25 mouse cellular contexts compared by ENCODE assay signal in the genomic region with DNA sequence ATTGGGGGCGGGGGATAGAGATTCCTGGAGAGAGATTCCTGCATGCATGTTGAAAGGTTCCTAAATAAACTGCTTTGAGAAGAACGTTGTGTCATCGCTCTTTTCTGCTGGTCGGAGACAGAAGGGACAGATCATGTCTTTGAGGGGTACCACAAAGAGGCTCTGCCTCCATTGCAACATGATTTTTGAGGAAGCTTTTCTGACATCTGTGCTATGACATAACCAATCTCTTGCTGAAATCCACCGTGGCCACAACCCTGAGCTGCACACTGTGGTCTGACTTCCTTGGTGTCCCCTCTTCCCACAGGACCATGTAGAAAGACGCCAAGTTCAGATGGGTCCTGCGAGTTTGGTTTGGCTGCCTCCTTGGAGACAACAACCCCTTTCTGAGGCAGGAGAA. TPM values are rescaled to one million over a fixed set of nuclear protein-coding genes. Genes with fewer than 3 reads are reported as not detected.
DNase-seq lines count a peak whose midpoint lies in the region; ATAC-seq and TF ChIP-seq lines count a peak whose summit lies in the region.
"Had no signal": no experiment of that assay in that cellular context is flagged by ENCODE, and none has a peak within 500 bp of the region (broad histone marks: within the 10 kb centered on the region; RNA-seq: fewer than 3 reads in every experiment).

No protein-coding gene starts in this region.

- H3K27me3 ChIP-seq in lung, postnatal 0 days (replicated peaks; ENCODE audit: insufficient read depth, low read length): no peaks in the 10 kb centered on the region
- H3K27me3 ChIP-seq in intestine, embryonic 15.5 days (replicated peaks): no peaks in the 10 kb centered on the region
- H3K27me3 ChIP-seq: forebrain, embryonic 13.5 days; heart, embryonic 13.5 days; hindbrain, embryonic 13.5 days had no signal

- 84% methylated on average over 7 of the region's 7 CpGs for WGBS in lung, postnatal 0 days
- WGBS in intestine, embryonic 15.5 days: 89% methylated on average over 7 of the region's 7 CpGs

- H3K4me3 ChIP-seq in lung, postnatal 0 days (ENCODE audit: low read depth, low read length): no peak overlapping the region
- H3K4me3 ChIP-seq in intestine, embryonic 15.5 days (replicated peaks): no peak overlapping the region
- H3K4me3 ChIP-seq: embryonic facial prominence, embryonic 10.5 days; forebrain, embryonic 13.5 days; gastrocnemius, adult 2 months; heart, embryonic 13.5 days; hindbrain, embryonic 13.5 days had no signal

- peak; percentile 2 for DNase-seq in adrenal gland, postnatal 14 days
- no peak for DNase-seq in adrenal gland, postnatal 4 days (ENCODE audit: low spot score in 2 of 2)
- peak; percentile 39 for DNase-seq in lung, postnatal 0 days (ENCODE audit: low spot score)
- no peak for DNase-seq in lung, postnatal 25 days (ENCODE audit: low spot score)
- DNase-seq in adipocyte (ENCODE audit: low spot score): no peak
- DNase-seq: adrenal gland, adult 2 months; adrenal gland, postnatal 36 days; cerebellum, adult 18-20 months; cerebellum, adult 9-11 months; cerebellum, postnatal 36 days; forebrain, postnatal 0 days; gastrocnemius, adult 2 months; gastrocnemius, postnatal 25 days; heart, adult 11 months; heart, postnatal 4 days had no signal

- ATAC-seq in lung, postnatal 0 days: no peak
- peak; percentile 93 to 96 for ATAC-seq in hematopoietic stem cell, adult 5-6 weeks (replicated peaks in 1 of 2; ENCODE audit: insufficient read depth in 1 of 2, low FRiP score in 2 of 2, low TSS enrichment in 1 of 2, low read depth in 1 of 2, poor library complexity in 2 of 2, severe bottlenecking in 2 of 2)
- ATAC-seq in monocyte, adult 5-6 weeks (replicated peaks; ENCODE audit: insufficient number of reproducible peaks, low FRiP score, low TSS enrichment, poor library complexity, severe bottlenecking): peak; percentile 98
- no peak for ATAC-seq in intestine, embryonic 15.5 days
- ATAC-seq: activated CD4-positive, CD25-positive, alpha-beta regulatory T cell, adult 4 months; forebrain, embryonic 13.5 days; forebrain, postnatal 0 days had no signal

- H3K27ac ChIP-seq in lung, postnatal 0 days (ENCODE audit: low read length): no peak overlapping the region
- H3K27ac ChIP-seq in intestine, embryonic 15.5 days: no peak overlapping the region
- H3K27ac ChIP-seq: embryonic facial prominence, embryonic 10.5 days; forebrain, embryonic 13.5 days; gastrocnemius, adult 2 months; heart, embryonic 13.5 days; hindbrain, embryonic 13.5 days had no signal

- TF ChIP-seq EP300 in lung, postnatal 0 days (IDR thresholded peaks at IDR 0.05): no peak

- no peak for TF ChIP-seq CTCF in lung, postnatal 0 days (IDR thresholded peaks at IDR 0.05)

- H3K36me3 ChIP-seq in lung, postnatal 0 days (ENCODE audit: insufficient read depth, low read length): no peaks in the 10 kb centered on the region
- H3K36me3 ChIP-seq in intestine, embryonic 15.5 days: no peaks in the 10 kb centered on the region
- H3K36me3 ChIP-seq: embryonic facial prominence, embryonic 10.5 days; heart, embryonic 13.5 days; hindbrain, embryonic 13.5 days had no signal

- no peak overlapping the region for H3K9ac ChIP-seq in lung, postnatal 0 days (replicated peaks; ENCODE audit: low read depth)
- H3K9ac ChIP-seq in intestine, embryonic 15.5 days: no peak overlapping the region
- H3K9ac ChIP-seq: forebrain, embryonic 13.5 days; forebrain, postnatal 0 days; heart, embryonic 13.5 days; hindbrain, embryonic 13.5 days had no signal

- no peak overlapping the region for H3K4me2 ChIP-seq in lung, postnatal 0 days (replicated peaks; ENCODE audit: low read depth, low read length)
- H3K4me2 ChIP-seq in intestine, embryonic 15.5 days (replicated peaks): no peak overlapping the region
- H3K4me2 ChIP-seq: forebrain, embryonic 13.5 days; heart, embryonic 13.5 days; hindbrain, embryonic 13.5 days had no signal

- no peaks in the 10 kb centered on the region for H3K4me1 ChIP-seq in lung, postnatal 0 days (ENCODE audit: insufficient read depth, low read depth, low read length)
- H3K4me1 ChIP-seq in intestine, embryonic 15.5 days (replicated peaks): no peaks in the 10 kb centered on the region
- H3K4me1 ChIP-seq: embryonic facial prominence, embryonic 10.5 days; forebrain, embryonic 13.5 days; heart, embryonic 13.5 days; hindbrain, embryonic 13.5 days had no signal

- H3K9me3 ChIP-seq in lung, postnatal 0 days (ENCODE audit: low read length): no peaks in the 10 kb centered on the region
- no peaks in the 10 kb centered on the region for H3K9me3 ChIP-seq in intestine, embryonic 15.5 days
- H3K9me3 ChIP-seq: forebrain, embryonic 13.5 days had no signal

RNA-seq across cellular contexts. Expression of a gene that starts 46.4 kb away (rescaled TPM):
- 0.15 TPM in 2 replicates for total RNA-seq in adrenal gland, postnatal 14 days (2021)
- total RNA-seq in adrenal gland, postnatal 4 days (2021): not detected
- polyA plus RNA-seq in lung, postnatal 0 days (2015; fragmentation: Nextera tagmentation; extraction: Ambion mirVana): 0.07 TPM in 1 of 2 replicates, not detected in the other
- not detected in 2 replicates for total RNA-seq in hematopoietic stem cell, adult 5-6 weeks (2017)
- total RNA-seq in monocyte, adult 5-6 weeks (2017): not detected in 3 replicates
- polyA plus RNA-seq in intestine, embryonic 15.5 days (2015; fragmentation: Nextera tagmentation; extraction: Ambion mirVana): 0.23 and 0.36 TPM in 2 replicates
- total RNA-seq: forebrain, postnatal 0 days; gastrocnemius, postnatal 25 days; MEL had no signal
- polyA plus RNA-seq: adrenal gland, adult 2 months; C2C12 had no signal

RNA-seq across cellular contexts. Expression of a gene that starts 52.6 kb away (rescaled TPM):
- 31.6 and 36.2 TPM in 2 replicates for total RNA-seq in adrenal gland, postnatal 14 days (2021)
- total RNA-seq in adrenal gland, postnatal 4 days (2021): 10 to 100 TPM; 28.4 to 31.7 TPM
- 12.8 and 15.2 TPM in 2 replicates for polyA plus RNA-seq in lung, postnatal 0 days (2015; fragmentation: Nextera tagmentation; extraction: Ambion mirVana)
- 66.3 and 81.3 TPM in 2 replicates for total RNA-seq in hematopoietic stem cell, adult 5-6 weeks (2017)
- total RNA-seq in monocyte, adult 5-6 weeks (2017): 37.6 to 41.8 TPM (median 37.7 TPM) in 3 replicates
- 46.6 and 49.2 TPM in 2 replicates for polyA plus RNA-seq in intestine, embryonic 15.5 days (2015; fragmentation: Nextera tagmentation; extraction: Ambion mirVana)

Comparison
In these comparisons a context has a peak if more than half of its experiments do, and no peak if none do; other contexts are left out.
1. DNase-seq: peak in adrenal gland, postnatal 14 days (single experiment) and lung, postnatal 0 days (single experiment); none in adrenal gland, postnatal 4 days (0 of 2), lung, postnatal 25 days (single experiment) and adipocyte (single experiment).
2. ATAC-seq: peak in hematopoietic stem cell, adult 5-6 weeks (2 of 2) and monocyte, adult 5-6 weeks (single experiment); none in lung, postnatal 0 days (single experiment) and intestine, embryonic 15.5 days (single experiment).